Mouse (Mus musculus): ENCODE data around the gene Zc3hc1.

- TF ChIP-seq CTCF (IDR thresholded peaks at IDR 0.05; ENCODE audit: control insufficient read depth, insufficient read depth, insufficient replicate concordance, low read depth, low read length) (no peak), POLR2A (IDR thresholded peaks at IDR 0.05; ENCODE audit: control insufficient read depth, low read depth, low read length) (no peak)
Observed at GRCm38 (mm10) chr6:30381116-30381515, 9.7 kb downstream of the Zc3hc1 start.

All from testis, adult 2 months (tissue).